Mouse (Mus musculus): ENCODE data around the gene Agbl5. TPM values are rescaled to one million over a fixed set of nuclear protein-coding genes. Genes with fewer than 3 reads are reported as not detected.

Agbl5 gene
- polyA plus RNA-seq, 1 experiment from 2014 or later = 33.0 TPM

DNA sequence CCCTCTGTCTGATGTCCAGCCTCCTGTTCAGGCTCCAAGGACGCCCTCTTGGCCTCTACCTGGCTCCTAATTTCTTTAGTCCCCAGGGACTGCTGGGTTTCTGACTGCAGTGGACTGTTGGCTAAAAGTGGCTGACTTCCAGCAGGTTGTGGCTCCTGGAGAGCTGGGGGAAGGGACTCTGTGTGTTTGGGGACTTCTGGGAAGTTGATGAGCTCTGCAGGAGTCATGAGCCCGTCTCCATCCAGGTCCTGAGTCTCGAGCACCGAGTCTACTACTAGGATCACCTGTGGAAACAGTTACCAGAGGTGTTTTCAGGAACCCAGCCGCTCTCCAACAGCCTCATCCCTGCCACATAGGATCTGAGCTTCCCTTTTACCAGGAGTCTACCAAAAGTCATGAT is 45.2 kb downstream of the Agbl5 start:
- no peak overlapping the region for H3K9ac ChIP-seq (replicated peaks; ENCODE audit: low read length)
- 63% methylated on average over 5 of the region's 5 CpGs for WGBS
- H3K4me1 ChIP-seq (ENCODE audit: control insufficient read depth, insufficient read depth, low read length) = no peaks in the 10 kb centered on the region

DNA sequence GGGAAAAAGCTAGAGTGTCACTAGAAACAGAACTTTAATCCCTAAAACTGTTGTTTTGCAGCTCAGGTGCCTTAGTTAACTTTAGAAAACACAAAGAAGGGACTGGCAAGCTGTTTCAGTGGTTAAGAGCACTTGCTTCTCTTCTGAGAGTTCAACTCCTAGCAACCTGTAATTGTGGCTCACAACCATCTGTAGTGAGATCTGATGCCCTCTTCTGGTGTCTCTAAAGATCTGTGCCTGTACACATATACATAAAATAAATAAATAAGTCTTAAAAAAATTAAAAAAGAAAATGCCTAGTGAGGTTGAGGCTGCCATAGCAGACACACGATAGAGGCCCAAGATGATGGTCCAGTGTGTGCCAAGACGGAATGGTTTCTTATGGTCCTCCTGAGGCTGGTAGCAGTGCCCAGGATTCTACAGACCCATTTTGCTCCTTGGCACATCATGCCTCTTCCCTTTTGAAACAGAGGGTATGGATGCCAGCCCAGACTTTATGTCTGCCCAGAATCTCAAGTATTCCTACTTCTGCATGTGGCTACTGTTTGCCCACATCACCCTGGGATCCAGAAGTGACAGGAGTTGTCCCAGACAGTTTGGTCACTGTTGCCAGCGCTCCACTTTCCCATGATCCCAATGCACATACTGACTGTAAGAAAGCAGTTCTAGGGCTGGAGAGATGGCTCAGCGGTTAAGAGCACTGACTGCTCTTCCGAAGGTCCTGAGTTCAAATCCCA is 46.4 kb downstream of the Agbl5 start:
- no peak overlapping the region for H3K4me2 ChIP-seq (ENCODE audit: low read depth, low read length)

More for the DNA sequence above, 45.2 kb downstream of the Agbl5 start:
- H3K27ac ChIP-seq (replicated peaks; ENCODE audit: low read depth, low read length) = no peak overlapping the region
- no peak overlapping the region for H3K4me2 ChIP-seq (ENCODE audit: low read depth, low read length)
- H3K4me3 ChIP-seq (ENCODE audit: low read depth, low read length) = no peak overlapping the region
- no peaks in the 10 kb centered on the region for H3K27me3 ChIP-seq (ENCODE audit: control insufficient read depth, insufficient read depth, low read length)
- no peaks in the 10 kb centered on the region for H3K9me3 ChIP-seq (replicated peaks; ENCODE audit: control insufficient read depth, low read length)
- DNase-seq (ENCODE audit: low spot score) (no peak), ATAC-seq (replicated peaks; ENCODE audit: insufficient number of reproducible peaks, low FRiP score, low TSS enrichment, low read depth) (no peak)
- no peaks in the 10 kb centered on the region for H3K36me3 ChIP-seq (replicated peaks; ENCODE audit: control insufficient read depth, insufficient read depth, low read depth, low read length)

DNA sequence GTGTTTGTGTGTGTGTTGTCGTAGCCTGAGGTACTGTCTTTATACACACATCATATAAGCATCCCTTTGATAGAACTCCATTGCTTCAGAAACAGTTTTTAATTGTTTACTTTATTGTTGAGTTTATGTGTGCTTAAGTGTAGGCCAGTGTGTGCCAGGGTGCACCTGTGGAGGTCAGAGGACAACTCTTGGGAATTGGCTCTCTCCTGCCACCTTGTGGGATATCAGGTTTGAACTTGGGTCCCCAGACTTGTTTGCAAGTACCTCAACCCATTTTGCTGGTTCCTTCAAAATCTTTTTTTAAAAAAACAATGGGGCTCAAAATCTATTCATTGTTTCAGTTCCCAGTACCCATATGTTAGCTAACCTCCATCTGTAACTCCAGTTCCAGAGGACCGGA is 54.5 kb downstream of the Agbl5 start:
- peaks cover 3% of the 10 kb centered on the region; the same call in 1 of the 2 replicates for H3K27me3 ChIP-seq (ENCODE audit: control insufficient read depth, insufficient read depth, low read length)
- no peak for ATAC-seq (replicated peaks; ENCODE audit: insufficient number of reproducible peaks, low FRiP score, low TSS enrichment, low read depth)
- no peaks in the 10 kb centered on the region for H3K36me3 ChIP-seq (replicated peaks; ENCODE audit: control insufficient read depth, insufficient read depth, low read depth, low read length)
- H3K4me1 ChIP-seq (ENCODE audit: control insufficient read depth, insufficient read depth, low read length) = no peaks in the 10 kb centered on the region
- no peak overlapping the region for H3K4me3 ChIP-seq (ENCODE audit: low read depth, low read length)
- no peak overlapping the region for H3K27ac ChIP-seq (replicated peaks; ENCODE audit: low read depth, low read length)
- no peaks in the 10 kb centered on the region for H3K9me3 ChIP-seq (replicated peaks; ENCODE audit: control insufficient read depth, low read length)
- DNase-seq (ENCODE audit: low spot score) = no peak
- 88% methylated on average over 2 of the region's 2 CpGs for WGBS
- H3K9ac ChIP-seq (replicated peaks; ENCODE audit: low read length) = no peak overlapping the region
- H3K4me2 ChIP-seq (ENCODE audit: low read depth, low read length) = no peak overlapping the region

More for the DNA sequence above, 46.4 kb downstream of the Agbl5 start:
- ATAC-seq (replicated peaks; ENCODE audit: insufficient number of reproducible peaks, low FRiP score, low TSS enrichment, low read depth) (no peak), DNase-seq (ENCODE audit: low spot score) (no peak)
- Histone ChIP-seq H3K4me3 (ENCODE audit: low read depth, low read length) (no peak overlapping the region), H3K27ac (replicated peaks; ENCODE audit: low read depth, low read length) (no peak overlapping the region), H3K36me3 (replicated peaks; ENCODE audit: control insufficient read depth, insufficient read depth, low read depth, low read length) (no peaks in the 10 kb centered on the region), H3K27me3 (ENCODE audit: control insufficient read depth, insufficient read depth, low read length) (no peaks in the 10 kb centered on the region), H3K4me1 (ENCODE audit: control insufficient read depth, insufficient read depth, low read length) (no peaks in the 10 kb centered on the region), H3K9me3 (replicated peaks; ENCODE audit: control insufficient read depth, low read length) (no peaks in the 10 kb centered on the region), H3K9ac (replicated peaks; ENCODE audit: low read length) (no peak overlapping the region)
- 89% methylated on average over 5 of the region's 5 CpGs for WGBS

DNA sequence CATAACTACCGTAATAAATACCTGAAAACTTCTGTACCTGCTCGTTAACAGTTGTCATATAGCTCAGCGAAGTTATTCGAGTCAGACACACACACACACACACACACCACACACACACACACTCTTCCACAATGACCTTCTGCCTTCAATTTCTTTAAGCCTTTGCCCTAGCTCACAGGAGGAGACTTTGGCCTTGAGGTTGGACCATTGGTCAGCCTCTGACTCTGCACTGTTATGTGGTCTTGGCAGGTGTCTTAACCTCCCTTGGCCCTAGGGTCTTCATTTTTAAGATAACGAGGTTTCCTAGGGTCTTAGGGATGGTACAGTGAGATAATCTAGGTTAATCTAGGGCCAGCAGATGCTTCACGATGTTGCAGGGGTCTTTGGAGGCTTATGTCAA is 55.9 kb downstream of the Agbl5 start:
- H3K4me2 ChIP-seq (ENCODE audit: low read depth, low read length) = no peak overlapping the region; the same call in 1 of the 2 replicates
- no peaks in the 10 kb centered on the region for H3K36me3 ChIP-seq (replicated peaks; ENCODE audit: control insufficient read depth, insufficient read depth, low read depth, low read length)
- H3K4me1 ChIP-seq (ENCODE audit: control insufficient read depth, insufficient read depth, low read length) = no peaks in the 10 kb centered on the region
- WGBS = 89% methylated on average over 6 of the region's 6 CpGs
- H3K9ac ChIP-seq (replicated peaks; ENCODE audit: low read length) = no peak overlapping the region
- no peak for DNase-seq (ENCODE audit: low spot score)
- no peak overlapping the region for H3K27ac ChIP-seq (replicated peaks; ENCODE audit: low read depth, low read length)
- H3K9me3 ChIP-seq (replicated peaks; ENCODE audit: control insufficient read depth, low read length) = no peaks in the 10 kb centered on the region
- ATAC-seq (replicated peaks; ENCODE audit: insufficient number of reproducible peaks, low FRiP score, low TSS enrichment, low read depth) = no peak
- no peak overlapping the region for H3K4me3 ChIP-seq (ENCODE audit: low read depth, low read length)
- H3K27me3 ChIP-seq (ENCODE audit: control insufficient read depth, insufficient read depth, low read length) = peaks cover 3% of the 10 kb centered on the region

DNA sequence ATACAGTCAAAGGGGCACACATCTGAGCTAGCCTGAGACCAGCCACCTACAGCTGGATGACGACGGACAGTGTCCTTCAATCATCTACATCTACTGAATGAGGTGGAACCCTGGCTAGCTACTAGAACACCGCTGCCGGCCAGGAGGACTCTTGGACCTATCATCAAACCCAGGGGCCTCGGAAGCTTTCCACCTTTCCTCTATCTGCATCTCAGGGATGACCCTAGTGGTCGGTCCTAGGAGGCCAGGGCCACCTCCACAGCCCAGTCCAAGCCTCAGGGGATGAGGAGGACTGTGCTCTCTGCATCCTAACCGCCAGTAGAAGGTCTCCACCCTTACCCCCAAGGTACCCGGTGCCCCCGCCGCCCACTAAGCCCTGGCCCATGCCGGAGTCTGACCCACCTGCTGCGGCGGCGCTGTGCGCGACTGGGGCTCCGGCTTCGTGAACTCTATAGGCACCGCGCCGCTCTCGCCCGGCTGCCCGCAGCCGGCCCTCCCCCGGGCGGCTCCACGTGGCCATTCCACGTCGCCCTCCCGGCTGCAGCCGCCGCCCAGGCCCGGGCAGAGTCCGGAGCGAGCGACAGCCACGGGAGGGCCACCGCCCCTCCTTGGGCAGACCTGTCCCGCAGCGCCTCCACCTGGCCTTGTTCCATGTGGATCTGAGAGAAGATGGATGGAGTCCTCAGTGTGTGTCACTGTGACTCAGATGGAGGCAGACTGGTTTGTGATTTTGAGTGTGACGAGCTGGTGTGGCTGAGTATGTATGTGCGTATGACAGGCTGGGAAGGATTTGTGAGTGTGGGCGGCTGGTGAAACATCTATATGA is 56.7 kb downstream of the Agbl5 start, which contains the start of gene Cgref1:
Gene Cgref1, minus strand, starts transcription at position 636 of the 826 bp plus-strand sequence.
- H3K36me3 ChIP-seq (replicated peaks; ENCODE audit: control insufficient read depth, insufficient read depth, low read depth, low read length) = no peaks in the 10 kb centered on the region
- H3K27ac ChIP-seq (replicated peaks; ENCODE audit: low read depth, low read length) = no peak within 1 kb of the TSS
- DNase-seq (ENCODE audit: low spot score) = peak; percentile 51
- peak within 1 kb of the TSS; percentile 38 for H3K4me3 ChIP-seq (ENCODE audit: low read depth, low read length)
- 5% methylated on average over 44 of the region's 44 CpGs for WGBS
- H3K4me2 ChIP-seq (ENCODE audit: low read depth, low read length) = peak within 1 kb of the TSS; percentile 96
- peak; percentile 54; the same call in 1 of the 2 replicates for ATAC-seq (replicated peaks; ENCODE audit: insufficient number of reproducible peaks, low FRiP score, low TSS enrichment, low read depth)
- peak within 1 kb of the TSS; percentile 67 for H3K9ac ChIP-seq (replicated peaks; ENCODE audit: low read length)
- H3K4me1 ChIP-seq (ENCODE audit: control insufficient read depth, insufficient read depth, low read length) = no peaks in the 10 kb centered on the region
- peaks cover 3% of the 10 kb centered on the region for H3K27me3 ChIP-seq (ENCODE audit: control insufficient read depth, insufficient read depth, low read length)
- no peaks in the 10 kb centered on the region for H3K9me3 ChIP-seq (replicated peaks; ENCODE audit: control insufficient read depth, low read length)

DNA sequence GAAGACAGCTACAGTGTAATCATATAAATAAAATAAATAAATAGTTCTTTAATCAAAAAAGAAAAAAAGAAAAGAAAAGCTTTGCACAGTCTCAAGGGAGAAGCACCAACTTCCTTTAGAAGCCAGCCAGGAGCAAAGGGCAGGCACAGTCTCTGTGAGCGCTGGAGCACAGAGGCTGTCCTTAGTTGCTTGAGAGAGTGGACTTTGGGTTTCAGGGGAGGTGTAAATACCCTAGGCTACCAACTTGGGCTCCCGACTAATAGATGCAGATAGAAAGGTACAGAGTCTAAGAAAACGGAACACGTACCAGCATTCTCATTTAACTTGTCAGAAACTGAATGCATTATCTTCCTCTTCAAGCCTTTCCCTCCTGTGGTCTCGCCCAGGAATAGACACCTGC is 60.1 kb downstream of the Agbl5 start:
- H3K36me3 ChIP-seq (replicated peaks; ENCODE audit: control insufficient read depth, insufficient read depth, low read depth, low read length) = 0 out of 2 replicates have a peak, but pooled peaks cover 3% of the 10 kb centered on the region
- no peak overlapping the region for H3K4me3 ChIP-seq (ENCODE audit: low read depth, low read length)
- peak overlapping the region; percentile 19; the same call in 1 of the 2 replicates for H3K9ac ChIP-seq (replicated peaks; ENCODE audit: low read length)
- H3K4me1 ChIP-seq (ENCODE audit: control insufficient read depth, insufficient read depth, low read length) = no peaks in the 10 kb centered on the region
- H3K27ac ChIP-seq (replicated peaks; ENCODE audit: low read depth, low read length) = no peak overlapping the region
- H3K27me3 ChIP-seq (ENCODE audit: control insufficient read depth, insufficient read depth, low read length) = peaks cover 3% of the 10 kb centered on the region
- no peak for ATAC-seq (replicated peaks; ENCODE audit: insufficient number of reproducible peaks, low FRiP score, low TSS enrichment, low read depth)
- H3K9me3 ChIP-seq (replicated peaks; ENCODE audit: control insufficient read depth, low read length) = no peaks in the 10 kb centered on the region
- no peak for DNase-seq (ENCODE audit: low spot score)
- no peak overlapping the region for H3K4me2 ChIP-seq (ENCODE audit: low read depth, low read length)
- 63% methylated on average over 5 of the region's 5 CpGs for WGBS

DNA sequence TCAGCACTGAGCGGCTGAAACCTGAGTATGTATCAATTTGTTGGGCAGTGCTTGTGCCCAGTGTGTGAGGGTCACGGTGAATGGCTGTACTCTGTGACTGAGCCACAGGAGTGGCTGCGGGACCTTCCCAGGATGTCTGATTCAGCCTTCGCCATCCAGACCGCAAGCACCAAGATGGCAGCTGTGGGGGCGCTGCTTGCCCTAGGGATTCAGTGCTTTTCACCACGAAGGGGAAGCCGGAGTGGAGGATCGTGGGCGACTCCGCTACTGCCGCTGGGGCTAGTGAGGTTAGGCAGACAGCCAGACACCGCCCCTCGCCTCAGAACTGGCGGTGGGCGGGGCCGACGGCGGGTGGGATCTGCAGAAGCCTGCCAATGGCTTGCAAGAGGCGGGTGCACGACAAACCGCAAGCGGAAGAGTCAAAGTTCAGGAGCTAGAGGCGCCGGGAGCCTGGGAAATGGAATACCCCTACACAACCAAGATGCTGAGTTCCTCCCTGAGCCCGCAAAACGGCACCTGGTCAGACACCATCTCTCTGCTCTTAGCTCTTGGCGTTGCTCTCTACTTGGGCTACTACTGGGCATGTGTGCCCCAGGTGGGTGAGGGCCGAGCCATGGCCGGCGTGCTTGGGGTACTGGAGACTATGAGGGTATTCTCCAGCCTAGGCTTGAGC is 61.3 kb downstream of the Agbl5 start:
- Histone ChIP-seq H3K4me3 (ENCODE audit: low read depth, low read length) (peak overlapping the region; percentile 35), H3K4me2 (ENCODE audit: low read depth, low read length) (peak overlapping the region; percentile 74), H3K4me1 (ENCODE audit: control insufficient read depth, insufficient read depth, low read length) (no peaks in the 10 kb centered on the region), H3K27ac (replicated peaks; ENCODE audit: low read depth, low read length) (peak overlapping the region; percentile 16; the same call in 1 of the 2 replicates), H3K36me3 (replicated peaks; ENCODE audit: control insufficient read depth, insufficient read depth, low read depth, low read length) (peaks cover 7% of the 10 kb centered on the region), H3K9me3 (replicated peaks; ENCODE audit: control insufficient read depth, low read length) (no peaks in the 10 kb centered on the region), H3K27me3 (ENCODE audit: control insufficient read depth, insufficient read depth, low read length) (peaks cover 3% of the 10 kb centered on the region), H3K9ac (replicated peaks; ENCODE audit: low read length) (peak overlapping the region; percentile 46)
- DNase-seq (ENCODE audit: low spot score) (peak; percentile 94), ATAC-seq (replicated peaks; ENCODE audit: insufficient number of reproducible peaks, low FRiP score, low TSS enrichment, low read depth) (peak; percentile 90)
- 0% methylated on average over 31 of the region's 31 CpGs for WGBS

Measured in embryonic facial prominence, embryonic 11.5 days (tissue).